Mouse (Mus musculus) erythroblast, embryonic 14.5 days (primary cell): Measurements from ENCODE around the gene BC034090. TPM values are rescaled to one million over a fixed set of nuclear protein-coding genes. Genes with fewer than 3 reads are reported as not detected.

Source experiments
- H3K27me3 ChIP-seq: 2 replicates; pipeline ENCODE4 v1.6.1; 2012; ENCODE audit warnings: inconsistent platforms; ENCODE audit not compliant: control insufficient read depth
- H3K36me3 ChIP-seq: 2 replicates; pipeline ENCODE4 v1.6.1; 2012; ENCODE audit warnings: mild to moderate bottlenecking, inconsistent platforms; ENCODE audit not compliant: control insufficient read depth
- H3K4me1 ChIP-seq: 2 replicates; pipeline ENCODE4 v1.6.1; 2012; ENCODE audit warnings: inconsistent platforms; ENCODE audit not compliant: control insufficient read depth
- H3K4me3 ChIP-seq: replicated peaks from 2 replicates; pipeline ENCODE3; 2012; ENCODE audit warnings: moderate library complexity, mild to moderate bottlenecking, inconsistent platforms
- H3K9me3 ChIP-seq: 2 replicates; pipeline ENCODE4 v1.6.1; 2012; ENCODE audit warnings: low read length, inconsistent platforms, mixed read lengths; ENCODE audit not compliant: control insufficient read depth
- GATA1 ChIP-seq: IDR thresholded peaks from 2 replicates; pipeline ENCODE4 v1.6.1; 2012; ENCODE audit warnings: low read length, inconsistent platforms, mixed read lengths
- TAL1 ChIP-seq: IDR thresholded peaks from 3 replicates; pipeline ENCODE4 v1.6.1; 2012; ENCODE audit warnings: low read length, inconsistent platforms, mixed read lengths
- polyA plus RNA-seq: library from polyadenylated mRNA; stranded (reverse); fragments of >175 nt; gene quantifications from 2 replicates; pipeline ENCODE4 v1.2.3, GENCODE M21; 2012

Gene BC034090
- polyA plus RNA-seq, 1 experiment: not detected

- no peaks in the 10 kb centered on the region for H3K9me3 ChIP-seq
- H3K4me3 ChIP-seq: no peak overlapping the region
- TF ChIP-seq GATA1 (no peak), TAL1 (no peak)
- H3K4me1 ChIP-seq: peaks cover 2% of the 10 kb centered on the region; the same call in 1 of the 2 replicates
- H3K27me3 ChIP-seq: no peaks in the 10 kb centered on the region
- no peaks in the 10 kb centered on the region for H3K36me3 ChIP-seq
Measured at GRCm38 (mm10) chr1:155167453-155167852, 76.8 kb downstream of the BC034090 start.

Other genes with a start within 250 kb of the BC034090 start
- gene Ier5, start 144.8 kb downstream of the BC034090 start, polyA plus RNA-seq: 7.6 and 7.7 TPM in 2 replicates
- gene Mr1, start 97.6 kb downstream of the BC034090 start, polyA plus RNA-seq: not detected in 2 replicates
- 2.9 and 3.2 TPM in 2 replicates for gene Stx6, start 85.7 kb downstream of the BC034090 start, polyA plus RNA-seq
- gene Xpr1, start 173.0 kb upstream of the BC034090 start, polyA plus RNA-seq: 0.12 and 0.19 TPM in 2 replicates